Mouse (Mus musculus): ENCODE results near the gene Gm960. TPM values are rescaled to one million over a fixed set of nuclear protein-coding genes. Genes with fewer than 3 reads are reported as not detected.

Gm960 gene
- polyA plus RNA-seq, 1 experiment from 2014 or later = 2.0 TPM

- Histone ChIP-seq H3K27me3 (ENCODE audit: insufficient read depth, low read length) (peaks cover 52% of the 10 kb centered on the region), H3K27ac (ENCODE audit: low read length) (no peak overlapping the region), H3K9ac (replicated peaks; ENCODE audit: low read length) (no peak overlapping the region), H3K9me3 (ENCODE audit: low read length) (no peaks in the 10 kb centered on the region), H3K4me3 (ENCODE audit: low read length) (no peak overlapping the region), H3K4me2 (replicated peaks; ENCODE audit: low read depth, low read length) (no peak overlapping the region), H3K4me1 (ENCODE audit: insufficient read depth, low read length) (peaks cover 22% of the 10 kb centered on the region), H3K36me3 (ENCODE audit: insufficient read depth, low read length) (no peaks in the 10 kb centered on the region)
- no peak for ATAC-seq (ENCODE audit: low FRiP score, low TSS enrichment)
- 77% methylated on average over 3 of the region's 3 CpGs for WGBS
These were observed 15.4 kb upstream of the Gm960 start for GRCm38 (mm10) chr19:4713886-4714285.

GRCm38 (mm10) chr19:4712781-4713526 is 14.5 kb upstream of the Gm960 start:
- no peak for ATAC-seq (ENCODE audit: low FRiP score, low TSS enrichment)
- H3K36me3 ChIP-seq (ENCODE audit: insufficient read depth, low read length) = no peaks in the 10 kb centered on the region
- H3K4me2 ChIP-seq (replicated peaks; ENCODE audit: low read depth, low read length) = peak overlapping the region; percentile 100
- peaks cover 13% of the 10 kb centered on the region for H3K4me1 ChIP-seq (ENCODE audit: insufficient read depth, low read length)
- H3K27me3 ChIP-seq (ENCODE audit: insufficient read depth, low read length) = peaks cover 52% of the 10 kb centered on the region
- H3K4me3 ChIP-seq (ENCODE audit: low read length) = peak overlapping the region; percentile 68
- no peaks in the 10 kb centered on the region for H3K9me3 ChIP-seq (ENCODE audit: low read length)
- no peak overlapping the region; the same call in 1 of the 2 replicates for H3K9ac ChIP-seq (replicated peaks; ENCODE audit: low read length)
- no peak overlapping the region for H3K27ac ChIP-seq (ENCODE audit: low read length)
- 43% methylated on average over 13 of the region's 13 CpGs for WGBS

- Histone ChIP-seq H3K4me1 (ENCODE audit: insufficient read depth, low read length) (peaks cover 13% of the 10 kb centered on the region), H3K4me3 (ENCODE audit: low read length) (peak overlapping the region; percentile 68), H3K36me3 (ENCODE audit: insufficient read depth, low read length) (no peaks in the 10 kb centered on the region), H3K27me3 (ENCODE audit: insufficient read depth, low read length) (peaks cover 52% of the 10 kb centered on the region), H3K9ac (replicated peaks; ENCODE audit: low read length) (peak overlapping the region; percentile 65), H3K27ac (ENCODE audit: low read length) (no peak overlapping the region), H3K9me3 (ENCODE audit: low read length) (no peaks in the 10 kb centered on the region), H3K4me2 (replicated peaks; ENCODE audit: low read depth, low read length) (peak overlapping the region; percentile 100)
- 0 out of 2 replicates have a peak, but pooled peaks have one; percentile 51 for ATAC-seq (ENCODE audit: low FRiP score, low TSS enrichment)
- under 1% methylated on average over 60 of the region's 60 CpGs for whole genome bisulfite sequencing
These were observed 13.8 kb upstream of the Gm960 start for GRCm38 (mm10) chr19:4712156-4712780.

GRCm38 (mm10) chr19:4711601-4712155 is 13.2 kb upstream of the Gm960 start:
- Histone ChIP-seq H3K9me3 (ENCODE audit: low read length) (no peaks in the 10 kb centered on the region), H3K27ac (ENCODE audit: low read length) (no peak overlapping the region), H3K4me3 (ENCODE audit: low read length) (peak overlapping the region; percentile 68), H3K36me3 (ENCODE audit: insufficient read depth, low read length) (no peaks in the 10 kb centered on the region), H3K9ac (replicated peaks; ENCODE audit: low read length) (peak overlapping the region; percentile 65), H3K4me1 (ENCODE audit: insufficient read depth, low read length) (peaks cover 13% of the 10 kb centered on the region), H3K27me3 (ENCODE audit: insufficient read depth, low read length) (peaks cover 52% of the 10 kb centered on the region), H3K4me2 (replicated peaks; ENCODE audit: low read depth, low read length) (peak overlapping the region; percentile 100)
- WGBS = under 1% methylated on average over 60 of the region's 65 CpGs
- 0 out of 2 replicates have a peak, but pooled peaks have one; percentile 27 for ATAC-seq (ENCODE audit: low FRiP score, low TSS enrichment)

- no peak within 1 kb of the TSS for H3K27ac ChIP-seq (ENCODE audit: low read length)
- peaks cover 52% of the 10 kb centered on the region for H3K27me3 ChIP-seq (ENCODE audit: insufficient read depth, low read length)
- H3K4me2 ChIP-seq (replicated peaks; ENCODE audit: low read depth, low read length) = peak within 1 kb of the TSS; percentile 100
- H3K4me3 ChIP-seq (ENCODE audit: low read length) = peak within 1 kb of the TSS; percentile 68
- peaks cover 13% of the 10 kb centered on the region for H3K4me1 ChIP-seq (ENCODE audit: insufficient read depth, low read length)
- peak within 1 kb of the TSS; percentile 65 for H3K9ac ChIP-seq (replicated peaks; ENCODE audit: low read length)
- no peak for ATAC-seq (ENCODE audit: low FRiP score, low TSS enrichment)
- WGBS = 15% methylated on average over 13 of the region's 13 CpGs
- no peaks in the 10 kb centered on the region for H3K9me3 ChIP-seq (ENCODE audit: low read length)
- H3K36me3 ChIP-seq (ENCODE audit: insufficient read depth, low read length) = no peaks in the 10 kb centered on the region
These were observed 12.7 kb upstream of the Gm960 start, which contains the start of gene Sptbn2 for GRCm38 (mm10) chr19:4711098-4711600. Sptbn2 (plus strand) TSS chr19:4711167.

GRCm38 (mm10) chr19:4708765-4709164 is 10.3 kb upstream of the Gm960 start:
- Histone ChIP-seq H3K4me3 (ENCODE audit: low read length) (no peak overlapping the region), H3K36me3 (ENCODE audit: insufficient read depth, low read length) (no peaks in the 10 kb centered on the region), H3K27me3 (ENCODE audit: insufficient read depth, low read length) (peaks cover 41% of the 10 kb centered on the region), H3K4me2 (replicated peaks; ENCODE audit: low read depth, low read length) (no peak overlapping the region), H3K27ac (ENCODE audit: low read length) (no peak overlapping the region), H3K9ac (replicated peaks; ENCODE audit: low read length) (no peak overlapping the region), H3K4me1 (ENCODE audit: insufficient read depth, low read length) (peaks cover 13% of the 10 kb centered on the region), H3K9me3 (ENCODE audit: low read length) (no peaks in the 10 kb centered on the region)
- 68% methylated on average over 10 of the region's 10 CpGs for WGBS
- no peak for ATAC-seq (ENCODE audit: low FRiP score, low TSS enrichment)

- Histone ChIP-seq H3K4me2 (replicated peaks; ENCODE audit: low read depth, low read length) (no peak overlapping the region), H3K27me3 (ENCODE audit: insufficient read depth, low read length) (peaks cover 44% of the 10 kb centered on the region), H3K36me3 (ENCODE audit: insufficient read depth, low read length) (no peaks in the 10 kb centered on the region), H3K4me1 (ENCODE audit: insufficient read depth, low read length) (peaks cover 9% of the 10 kb centered on the region), H3K4me3 (ENCODE audit: low read length) (no peak overlapping the region), H3K27ac (ENCODE audit: low read length) (no peak overlapping the region), H3K9me3 (ENCODE audit: low read length) (no peaks in the 10 kb centered on the region), H3K9ac (replicated peaks; ENCODE audit: low read length) (no peak overlapping the region)
- 51% methylated on average over 7 of the region's 7 CpGs for WGBS
- ATAC-seq (ENCODE audit: low FRiP score, low TSS enrichment) = no peak
These were observed 2.8 kb upstream of the Gm960 start for GRCm38 (mm10) chr19:4701221-4701620.

GRCm38 (mm10) chr19:4700656-4701055 is 2.2 kb upstream of the Gm960 start:
- H3K9me3 ChIP-seq (ENCODE audit: low read length) = no peaks in the 10 kb centered on the region
- peaks cover 9% of the 10 kb centered on the region for H3K4me1 ChIP-seq (ENCODE audit: insufficient read depth, low read length)
- peaks cover 44% of the 10 kb centered on the region for H3K27me3 ChIP-seq (ENCODE audit: insufficient read depth, low read length)
- WGBS = 58% methylated on average over 8 of the region's 8 CpGs
- no peak overlapping the region for H3K27ac ChIP-seq (ENCODE audit: low read length)
- no peak overlapping the region for H3K4me3 ChIP-seq (ENCODE audit: low read length)
- H3K4me2 ChIP-seq (replicated peaks; ENCODE audit: low read depth, low read length) = no peak overlapping the region
- no peak overlapping the region for H3K9ac ChIP-seq (replicated peaks; ENCODE audit: low read length)
- no peak for ATAC-seq (ENCODE audit: low FRiP score, low TSS enrichment)
- no peaks in the 10 kb centered on the region for H3K36me3 ChIP-seq (ENCODE audit: insufficient read depth, low read length)

- Histone ChIP-seq H3K36me3 (ENCODE audit: insufficient read depth, low read length) (no peaks in the 10 kb centered on the region), H3K9me3 (ENCODE audit: low read length) (no peaks in the 10 kb centered on the region), H3K9ac (replicated peaks; ENCODE audit: low read length) (no peak overlapping the region), H3K27ac (ENCODE audit: low read length) (no peak overlapping the region), H3K27me3 (ENCODE audit: insufficient read depth, low read length) (peaks cover 44% of the 10 kb centered on the region), H3K4me3 (ENCODE audit: low read length) (no peak overlapping the region), H3K4me1 (ENCODE audit: insufficient read depth, low read length) (peaks cover 9% of the 10 kb centered on the region), H3K4me2 (replicated peaks; ENCODE audit: low read depth, low read length) (no peak overlapping the region)
- WGBS = 36% methylated on average over 5 of the region's 5 CpGs
- no peak for ATAC-seq (ENCODE audit: low FRiP score, low TSS enrichment)
These were observed 1.4 kb upstream of the Gm960 start for GRCm38 (mm10) chr19:4699821-4700220.
